Mouse (Mus musculus) small intestine, adult 2 months (tissue): ENCODE results near the gene Traf3ip3.

Experiments used
- CTCF ChIP-seq: fragments of 200-500 bp; IDR thresholded peaks from 2 replicates; pipeline ENCODE4 v1.5.1; 2012; ENCODE audit warnings: low read depth, mild to moderate bottlenecking, control low read depth, inconsistent platforms, low read length, moderate library complexity, mixed read lengths; ENCODE audit not compliant: insufficient replicate concordance, insufficient read length; ENCODE audit errors: extremely low read depth
- POLR2A ChIP-seq: fragments of 200-500 bp; IDR thresholded peaks from 2 replicates; pipeline ENCODE4 v1.6.1; 2012; ENCODE audit warnings: low read depth, mild to moderate bottlenecking, control low read depth, inconsistent platforms, low read length, moderate library complexity

GRCm38 (mm10) chr1:193159163-193159562, 42.3 kb downstream of the Traf3ip3 start:
- TF ChIP-seq CTCF (no peak), POLR2A (no peak)
